Mouse (Mus musculus) heart, embryonic 14.5 days (tissue): ENCODE data around the gene Fam189a2. TPM values are rescaled to one million over a fixed set of nuclear protein-coding genes. Genes with fewer than 3 reads are reported as not detected.

Experiments used
- ATAC-seq: fragments of 200-750 bp; cut with Nextera tagmentation; 2 replicates; pipeline ENCODE4 v1.8.0; 2017; ENCODE audit warnings: low read depth, moderate TSS enrichment; ENCODE audit not compliant: insufficient number of reproducible peaks, insufficient read depth, low FRiP score
- H3K27ac ChIP-seq, 2 experiments: fragments of 200-500 bp in 1 of 2; fragments of 300-500 bp in 1 of 2; sonication (generic) in 1 of 2; replicated peaks in 1 of 2; 2 replicates each; pipeline ENCODE4 v1.5.1; 2012 to 2014; ENCODE audit warnings: low read depth in 2 of 2, low read length in 2 of 2, control low read depth in 1 of 2, mild to moderate bottlenecking in 1 of 2, mixed read lengths in 1 of 2; ENCODE audit not compliant: control insufficient read depth in 1 of 2, insufficient read depth in 1 of 2
- H3K27me3 ChIP-seq: fragments of 300-500 bp; sonication (generic); 2 replicates; pipeline ENCODE4 v1.6.1; 2014; ENCODE audit warnings: mild to moderate bottlenecking, low read length, control low read depth; ENCODE audit not compliant: control insufficient read depth, insufficient read depth
- H3K36me3 ChIP-seq: fragments of 300-500 bp; sonication (generic); 2 replicates; pipeline ENCODE4 v1.6.1; 2014; ENCODE audit warnings: mild to moderate bottlenecking, control low read depth, low read length, mixed read lengths; ENCODE audit not compliant: control insufficient read depth, insufficient read depth
- H3K4me1 ChIP-seq, 2 experiments: fragments of 200-500 bp in 1 of 2; fragments of 300-500 bp in 1 of 2; sonication (generic) in 1 of 2; 2 replicates each; pipeline ENCODE4 v1.6.1; 2012 to 2014; ENCODE audit warnings: low read length in 2 of 2, control low read depth in 1 of 2, mixed read lengths in 1 of 2; ENCODE audit not compliant: control insufficient read depth in 2 of 2, insufficient read depth in 2 of 2
- H3K4me2 ChIP-seq: fragments of 300-500 bp; sonication (generic); 2 replicates; pipeline ENCODE4 v1.6.1; 2014; ENCODE audit warnings: mild to moderate bottlenecking, low read length
- H3K4me3 ChIP-seq, 2 experiments: fragments of 200-500 bp in 1 of 2; fragments of 300-500 bp in 1 of 2; sonication (generic) in 1 of 2; 2 replicates each; pipeline ENCODE4 v1.5.1; 2012 to 2014; ENCODE audit warnings: low read length in 2 of 2, mild to moderate bottlenecking in 2 of 2, control low read depth in 1 of 2, low read depth in 1 of 2, moderate library complexity in 1 of 2; ENCODE audit not compliant: control insufficient read depth in 1 of 2, insufficient read depth in 1 of 2
- H3K9ac ChIP-seq: fragments of 300-500 bp; sonication (generic); 2 replicates; pipeline ENCODE4 v1.6.1; 2014; ENCODE audit warnings: mild to moderate bottlenecking, low read length
- H3K9me3 ChIP-seq: fragments of 300-500 bp; sonication (generic); 2 replicates; pipeline ENCODE4 v1.6.1; 2016; ENCODE audit warnings: low read length, control low read depth; ENCODE audit not compliant: control insufficient read depth
- WGBS: fragments of 180-500 bp; shearing (Covaris S2); extraction: QIAGEN DNeasy Blood & Tissue Kit; methylation state at CpG from one replicate; pipeline ENCODE4 v1.1.7; 2014; 5-methylcytosine and 5-hydroxymethylcytosine counted together
- polyA plus RNA-seq: library from polyadenylated mRNA; unstranded; fragments of >200 nt; fragmentation: Nextera tagmentation; extraction: Ambion mirVana; gene quantifications from 2 replicates; pipeline ENCODE4 v1.2.1, GENCODE M21; 2014

Fam189a2 gene
- polyA plus RNA-seq, 1 experiment from 2014 or later, result 12.6 TPM

DNA sequence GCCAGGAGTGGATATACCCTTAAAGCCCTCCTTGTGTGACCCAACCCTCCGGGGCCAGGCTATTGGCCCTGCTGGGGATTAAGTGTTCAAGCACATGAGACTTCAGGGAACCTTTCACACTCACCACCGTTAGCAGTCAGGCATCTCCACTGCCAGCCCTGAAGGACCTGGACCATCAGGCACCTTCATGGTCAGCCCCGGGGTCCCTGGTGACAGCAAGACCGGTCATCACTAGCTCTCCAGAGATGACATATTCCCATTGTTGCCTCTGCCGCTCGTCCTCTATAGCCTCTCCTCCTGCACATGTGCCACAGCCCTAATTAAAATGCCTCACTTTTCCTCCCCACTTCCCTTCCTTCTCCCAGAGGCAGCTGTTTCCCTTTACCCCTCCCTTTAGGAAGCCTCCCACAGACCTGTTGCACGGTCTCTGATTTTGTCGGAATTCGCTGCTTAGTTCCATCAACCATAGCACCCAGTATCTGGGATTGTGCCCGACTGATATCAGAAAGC is 66.4 kb downstream of the Fam189a2 start:
- no peak for ATAC-seq
- H3K27me3 ChIP-seq, result no peaks in the 10 kb centered on the region
- H3K36me3 ChIP-seq, result no peaks in the 10 kb centered on the region
- no peak overlapping the region for H3K4me3 ChIP-seq
- peaks cover 46 to 49% of the 10 kb centered on the region in 2 experiments for H3K4me1 ChIP-seq
- H3K27ac ChIP-seq, result peak overlapping the region in 1 of 2 experiments; percentile 2; a peak in 1 of 4 replicates
- H3K9ac ChIP-seq, result 0 out of 2 replicates have a peak overlapping the region, but pooled peaks have one; percentile 0
- H3K9me3 ChIP-seq, result no peaks in the 10 kb centered on the region
- WGBS, result 38% methylated on average over 10 of the region's 10 CpGs
- H3K4me2 ChIP-seq, result peak overlapping the region; percentile 28; the same call in 1 of the 2 replicates

DNA sequence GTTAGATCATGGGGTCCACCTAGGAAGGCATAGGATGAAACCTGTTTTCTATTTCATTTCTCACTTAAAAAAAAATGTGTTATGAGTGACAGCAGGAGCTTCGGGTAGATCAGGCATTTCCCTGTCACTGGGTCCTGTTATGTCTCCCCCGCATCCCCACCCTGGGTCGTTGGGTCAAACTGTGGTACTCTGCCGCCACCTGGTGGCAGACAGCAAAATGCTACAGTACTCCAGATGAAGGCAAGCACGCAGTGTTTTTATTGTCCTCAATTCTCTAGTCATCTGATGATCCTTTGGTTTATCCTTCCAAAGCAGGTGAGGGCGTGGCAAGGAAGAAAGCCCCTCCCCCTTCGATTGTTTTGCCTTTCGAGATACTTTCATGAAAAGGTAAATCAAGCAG is 69.3 kb downstream of the Fam189a2 start:
- H3K9me3 ChIP-seq, result no peaks in the 10 kb centered on the region
- no peaks in the 10 kb centered on the region for H3K27me3 ChIP-seq
- ATAC-seq, result no peak
- H3K36me3 ChIP-seq, result no peaks in the 10 kb centered on the region
- no peak overlapping the region for H3K4me3 ChIP-seq
- 2% methylated on average over 8 of the region's 8 CpGs for WGBS
- H3K4me1 ChIP-seq, result peaks cover 36% of the 10 kb centered on the region in 2 experiments
- H3K4me2 ChIP-seq, result no peak overlapping the region
- no peak overlapping the region for H3K9ac ChIP-seq
- H3K27ac ChIP-seq, result no peak overlapping the region

DNA sequence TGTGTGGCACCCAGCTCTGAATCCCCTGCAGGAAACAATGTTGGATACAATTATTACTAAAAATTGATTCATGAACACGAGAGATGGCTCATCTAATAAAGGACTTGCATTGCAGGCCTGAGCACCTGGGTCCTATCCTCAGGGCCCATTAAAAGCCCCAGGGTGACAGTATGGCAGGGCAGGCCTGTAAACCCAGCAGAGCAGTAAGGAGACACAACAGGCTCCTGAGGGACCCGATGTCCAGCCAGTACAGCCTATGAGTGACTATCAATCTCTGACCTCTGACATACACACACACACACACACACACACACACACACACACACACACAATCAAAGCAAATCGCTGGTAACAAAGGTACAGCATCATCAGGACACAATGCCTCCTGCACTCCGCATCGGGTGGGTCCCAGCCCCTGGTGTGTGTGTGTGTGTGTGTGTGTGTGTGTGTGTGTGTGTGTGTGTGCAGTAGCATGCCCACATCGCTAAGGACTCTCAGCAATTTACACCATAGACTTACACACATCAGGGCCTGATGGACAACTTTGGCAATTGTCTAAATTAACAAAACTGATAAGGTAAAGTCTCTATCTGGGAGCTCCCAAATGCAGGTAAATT is 69.9 kb downstream of the Fam189a2 start:
- Histone ChIP-seq H3K4me1 (peaks cover 39 to 40% of the 10 kb centered on the region in 2 experiments), H3K4me3 (no peak overlapping the region), H3K27ac (0 out of 4 replicates have a peak overlapping the region, but pooled peaks of 1 of the 2 experiments have one; percentile 38), H3K9me3 (no peaks in the 10 kb centered on the region), H3K36me3 (no peaks in the 10 kb centered on the region), H3K9ac (no peak overlapping the region), H3K27me3 (no peaks in the 10 kb centered on the region), H3K4me2 (no peak overlapping the region)
- ATAC-seq, result no peak
- 91% methylated on average over 6 of the region's 6 CpGs for WGBS

DNA sequence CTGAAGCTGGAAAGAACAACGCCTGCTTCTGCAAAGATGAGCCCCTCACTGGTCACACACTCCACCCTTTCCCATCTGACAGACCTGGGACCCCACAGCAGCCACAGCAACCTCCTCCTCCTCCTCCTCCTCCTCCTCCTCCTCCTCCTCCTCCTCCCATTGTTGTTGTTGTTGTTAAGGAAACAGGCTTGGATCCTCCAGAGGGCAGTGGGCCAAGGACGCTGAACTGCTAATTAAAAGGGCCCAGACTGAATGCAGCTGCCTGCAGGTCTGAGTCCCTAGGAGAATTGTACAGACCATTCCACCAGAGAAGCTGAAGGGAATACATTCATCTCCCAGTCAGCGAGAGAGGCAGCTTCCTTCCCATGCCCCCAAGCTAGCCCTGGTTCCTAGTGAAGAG is 70.5 kb downstream of the Fam189a2 start:
- Histone ChIP-seq H3K4me1 (peaks cover 42 to 44% of the 10 kb centered on the region in 2 experiments), H3K4me3 (no peak overlapping the region), H3K27ac (0 out of 4 replicates have a peak overlapping the region, but pooled peaks of 1 of the 2 experiments have one; percentile 38), H3K4me2 (no peak overlapping the region), H3K9me3 (no peaks in the 10 kb centered on the region), H3K27me3 (no peaks in the 10 kb centered on the region), H3K9ac (no peak overlapping the region), H3K36me3 (no peaks in the 10 kb centered on the region)
- ATAC-seq, result no peak
- 59% methylated on average over 3 of the region's 3 CpGs for WGBS

DNA sequence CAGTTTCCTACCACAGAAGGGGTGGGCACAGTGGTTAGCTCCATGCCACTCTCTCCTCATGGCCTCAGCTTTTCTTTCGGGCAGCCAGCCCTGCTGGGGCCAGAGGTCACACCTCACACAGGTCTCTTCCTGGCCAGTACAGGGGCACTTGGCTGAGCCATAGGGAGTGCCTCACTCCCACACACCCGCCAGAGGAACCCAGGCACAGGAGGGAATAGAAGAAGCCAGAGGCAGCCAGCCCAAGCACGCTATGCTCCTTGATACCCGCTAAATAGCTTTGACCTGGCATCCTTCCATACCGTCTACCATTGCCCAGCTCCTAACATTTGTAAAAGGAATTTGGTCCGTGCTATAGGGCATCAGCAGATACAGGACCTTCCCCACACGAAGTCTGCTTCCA is 70.9 kb downstream of the Fam189a2 start:
- ATAC-seq, result 0 out of 2 replicates have a peak, but pooled peaks have one; percentile 20
- Histone ChIP-seq H3K27ac (no peak overlapping the region), H3K27me3 (no peaks in the 10 kb centered on the region), H3K4me1 (peaks cover 42 to 44% of the 10 kb centered on the region in 2 experiments), H3K36me3 (no peaks in the 10 kb centered on the region), H3K9ac (no peak overlapping the region), H3K4me2 (no peak overlapping the region), H3K4me3 (no peak overlapping the region), H3K9me3 (no peaks in the 10 kb centered on the region)
- WGBS, result 41% methylated on average over 7 of the region's 7 CpGs

DNA sequence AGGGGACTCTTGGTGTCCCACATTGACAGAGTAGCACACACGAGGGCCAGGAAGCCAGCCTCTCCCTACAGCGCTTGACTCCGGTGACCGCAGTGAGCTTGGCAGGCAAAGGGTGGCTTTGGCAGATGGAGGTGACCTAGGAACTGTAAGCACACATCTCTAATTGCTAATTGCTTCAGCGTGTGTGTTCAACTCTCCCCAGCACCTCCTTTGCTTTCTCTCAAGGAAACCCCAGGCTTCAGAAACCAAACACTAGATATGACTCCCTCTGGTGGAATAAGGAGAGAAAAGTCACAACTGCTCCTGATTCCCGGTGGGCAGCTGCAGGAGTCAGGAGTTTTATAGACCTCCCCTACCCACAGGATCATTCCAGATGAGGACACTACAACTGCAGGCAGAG is 71.9 kb downstream of the Fam189a2 start:
- Histone ChIP-seq H3K36me3 (no peaks in the 10 kb centered on the region), H3K9ac (no peak overlapping the region), H3K4me1 (peaks cover 35% of the 10 kb centered on the region in 2 experiments), H3K9me3 (no peaks in the 10 kb centered on the region), H3K27me3 (no peaks in the 10 kb centered on the region), H3K4me2 (no peak overlapping the region), H3K4me3 (no peak overlapping the region), H3K27ac (no peak overlapping the region)
- no peak for ATAC-seq
- 49% methylated on average over 6 of the region's 6 CpGs for WGBS

DNA sequence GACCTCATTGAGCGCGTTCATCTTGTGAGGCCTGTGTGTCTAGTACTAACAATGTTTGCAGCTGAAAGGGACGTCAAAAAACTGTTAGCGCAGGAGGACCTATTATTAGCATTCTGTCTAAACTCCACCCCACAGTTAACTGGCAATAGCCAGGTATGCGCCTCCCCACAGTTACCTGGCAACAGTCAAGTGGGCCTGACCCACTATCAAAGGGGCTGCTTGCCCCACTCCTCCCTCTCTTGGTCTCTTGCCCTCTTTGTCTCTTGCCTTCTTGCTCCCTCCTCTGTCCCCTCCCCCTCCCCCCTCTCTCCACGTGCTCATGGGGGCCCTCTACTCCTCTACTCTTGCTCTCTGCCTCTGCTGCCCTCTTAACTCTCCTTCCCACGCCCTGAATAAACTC is 73.3 kb downstream of the Fam189a2 start:
- Histone ChIP-seq H3K9me3 (no peaks in the 10 kb centered on the region), H3K36me3 (no peaks in the 10 kb centered on the region), H3K27ac (0 out of 4 replicates have a peak overlapping the region, but pooled peaks of 1 of the 2 experiments have one; percentile 9), H3K9ac (no peak overlapping the region), H3K4me2 (0 out of 2 replicates have a peak overlapping the region, but pooled peaks have one; percentile 13), H3K4me1 (peaks cover 35% of the 10 kb centered on the region in 2 experiments), H3K27me3 (no peaks in the 10 kb centered on the region), H3K4me3 (no peak overlapping the region)
- ATAC-seq, result no peak
- 35% methylated on average over 7 of the region's 7 CpGs for WGBS
